Mouse (Mus musculus) C2C12 (cell line): ENCODE measurements around the gene Lap3.

Experiments used
- CEBPB ChIP-seq: IDR thresholded peaks from one replicate; pipeline ENCODE4 v1.6.1; 2011; ENCODE audit warnings: low read depth, mild to moderate bottlenecking, control low read depth, moderate library complexity
- CTCF ChIP-seq: IDR thresholded peaks from one replicate; pipeline ENCODE4 v1.5.1; 2011; ENCODE audit not compliant: control insufficient read depth, insufficient read depth, insufficient read length
- FOSL1 ChIP-seq: IDR thresholded peaks from one replicate; pipeline ENCODE4 v1.8.0; 2011; ENCODE audit warnings: mild to moderate bottlenecking, low read length; ENCODE audit not compliant: poor library complexity, insufficient read depth, severe bottlenecking
- MAX ChIP-seq: IDR thresholded peaks from one replicate; pipeline ENCODE4 v1.6.1; 2011; ENCODE audit warnings: mild to moderate bottlenecking, control low read depth
- MYOD1 ChIP-seq: IDR thresholded peaks from one replicate; pipeline ENCODE4 v1.6.1; 2011; ENCODE audit warnings: low read depth; ENCODE audit not compliant: control insufficient read depth, insufficient read length
- MYOG ChIP-seq: IDR thresholded peaks from one replicate; pipeline ENCODE4 v1.6.1; 2011; ENCODE audit not compliant: control insufficient read depth, insufficient read length; ENCODE audit errors: extremely low read depth
- USF1 ChIP-seq: IDR thresholded peaks from one replicate; pipeline ENCODE4 v1.6.1; 2011; ENCODE audit warnings: low read depth, mild to moderate bottlenecking, control low read depth, moderate library complexity

- no peak for TF ChIP-seq CTCF
- no peak for TF ChIP-seq MAX
- TF ChIP-seq FOSL1, result no peak
- TF ChIP-seq MYOD1, result no peak
- no peak for TF ChIP-seq USF1
- TF ChIP-seq CEBPB, result no peak
- TF ChIP-seq MYOG, result no peak
Measured at GRCm38 (mm10) chr5:45535177-45535576, 42.0 kb downstream of the Lap3 start.
